Mouse (Mus musculus) G1E (cell line): Measurements from ENCODE around the gene Smarce1.

Experiments
- CTCF ChIP-seq: IDR thresholded peaks from 2 replicates; pipeline ENCODE4 v1.5.1; 2012; ENCODE audit warnings: low read depth, low read length, inconsistent platforms, mixed read lengths
- GATA1 ChIP-seq: IDR thresholded peaks from 2 replicates; pipeline ENCODE4 v1.6.1; 2012; ENCODE audit warnings: borderline replicate concordance, low read length, inconsistent platforms, mixed read lengths
- GATA2 ChIP-seq: IDR thresholded peaks from 2 replicates; pipeline ENCODE4 v1.6.1; 2012; ENCODE audit warnings: low read depth, low read length, inconsistent platforms, borderline replicate concordance
- POLR2AphosphoS5 ChIP-seq: IDR thresholded peaks from 2 replicates; pipeline ENCODE4 v1.6.1; 2012; ENCODE audit warnings: low read depth, low read length, inconsistent platforms; ENCODE audit not compliant: insufficient replicate concordance

- no peak for TF ChIP-seq CTCF
- no peak for TF ChIP-seq POLR2AphosphoS5
- no peak for TF ChIP-seq GATA1
- no peak for TF ChIP-seq GATA2
These were observed 11.2 kb upstream of the Smarce1 start for GRCm38 (mm10) chr11:99242056-99242455.
